Mouse (Mus musculus): ENCODE data around the gene Adamts2.

GRCm38 (mm10) chr11:50845951-50846350 lies 244.1 kb downstream of the Adamts2 start:
- TF ChIP-seq CTCF (IDR thresholded peaks at IDR 0.05; ENCODE audit: low read depth, low read length): no peak
- no peak for TF ChIP-seq POLR2A (IDR thresholded peaks at IDR 0.05; ENCODE audit: borderline replicate concordance, low read depth, low read length)

Data from bone marrow macrophage, adult 2 months (primary cell).